Mouse (Mus musculus) heart, postnatal 0 days (tissue): ENCODE results near the gene Ncf2. TPM values are rescaled to one million over a fixed set of nuclear protein-coding genes. Genes with fewer than 3 reads are reported as not detected.

Experiments used
- ATAC-seq: fragments of 200-750 bp; cut with Nextera tagmentation; 2 replicates; pipeline ENCODE4 v1.8.0; 2017; ENCODE audit warnings: low read depth, moderate number of reproducible peaks, moderate library complexity; ENCODE audit not compliant: insufficient read depth
- DNase-seq: peaks from one replicate; pipeline ENCODE4 v3.0.0-alpha.2; 2016; ENCODE audit warnings: low spot score
- H3K27ac ChIP-seq: fragments of 300-500 bp; sonication (generic); 2 replicates; pipeline ENCODE4 v1.5.1; 2014; ENCODE audit warnings: low read depth, mild to moderate bottlenecking
- H3K27me3 ChIP-seq: fragments of 300-500 bp; sonication (generic); 2 replicates; pipeline ENCODE4 v1.6.1; 2014; ENCODE audit warnings: low read length, mixed read lengths; ENCODE audit not compliant: control insufficient read depth, insufficient read depth
- H3K36me3 ChIP-seq: fragments of 300-500 bp; sonication (generic); replicated peaks from 2 replicates; pipeline ENCODE4 v1.6.1; 2014; ENCODE audit warnings: low read length, mixed read lengths; ENCODE audit not compliant: control insufficient read depth, insufficient read depth
- H3K4me1 ChIP-seq: fragments of 300-500 bp; sonication (generic); 2 replicates; pipeline ENCODE4 v1.6.1; 2014; ENCODE audit warnings: antibody characterized with exemption; ENCODE audit not compliant: control insufficient read depth, insufficient read depth
- H3K4me2 ChIP-seq: fragments of 300-500 bp; sonication (generic); 2 replicates; pipeline ENCODE4 v1.6.1; 2014; ENCODE audit warnings: low read depth, mild to moderate bottlenecking, low read length, moderate library complexity
- H3K4me3 ChIP-seq: fragments of 300-500 bp; sonication (generic); 2 replicates; pipeline ENCODE4 v1.5.1; 2014; ENCODE audit warnings: low read depth, low read length
- H3K9ac ChIP-seq: fragments of 300-500 bp; sonication (generic); replicated peaks from 2 replicates; pipeline ENCODE4 v1.6.1; 2014; ENCODE audit warnings: low read depth, low read length, mixed read lengths
- H3K9me3 ChIP-seq: fragments of 300-500 bp; sonication (generic); replicated peaks from 2 replicates; pipeline ENCODE4 v1.6.1; 2016; ENCODE audit warnings: low read length; ENCODE audit not compliant: control insufficient read depth
- CTCF ChIP-seq: IDR thresholded peaks from 2 replicates; pipeline ENCODE4 v1.5.1; 2016; ENCODE audit warnings: antibody characterized with exemption, control low read depth, low read depth
- EP300 ChIP-seq: IDR thresholded peaks from 2 replicates; pipeline ENCODE4 v1.6.1; 2016; ENCODE audit warnings: antibody characterized with exemption, low read depth
- WGBS: fragments of 180-500 bp; shearing (Covaris S2); extraction: QIAGEN DNeasy Blood & Tissue Kit; methylation state at CpG from one replicate; pipeline ENCODE4 v1.1.7; 2014; 5-methylcytosine and 5-hydroxymethylcytosine counted together
- polyA plus RNA-seq: library from polyadenylated mRNA; unstranded; fragments of >200 nt; fragmentation: Nextera tagmentation; extraction: Ambion mirVana; gene quantifications from 2 replicates; pipeline ENCODE4 v1.2.1, GENCODE M21; 2015
- total RNA-seq: library from RNA; depleted of rRNA; stranded (reverse); fragments of >200 nt; gene quantifications from 2 replicates; pipeline ENCODE4 v1.2.3, GENCODE M21; 2014; ENCODE audit warnings: low replicate concordance; rRNA removed

The Ncf2 gene
- 2.3 and 5.8 TPM in 2 replicates for total RNA-seq
- 1.6 and 2.4 TPM in 2 replicates for polyA plus RNA-seq

DNA sequence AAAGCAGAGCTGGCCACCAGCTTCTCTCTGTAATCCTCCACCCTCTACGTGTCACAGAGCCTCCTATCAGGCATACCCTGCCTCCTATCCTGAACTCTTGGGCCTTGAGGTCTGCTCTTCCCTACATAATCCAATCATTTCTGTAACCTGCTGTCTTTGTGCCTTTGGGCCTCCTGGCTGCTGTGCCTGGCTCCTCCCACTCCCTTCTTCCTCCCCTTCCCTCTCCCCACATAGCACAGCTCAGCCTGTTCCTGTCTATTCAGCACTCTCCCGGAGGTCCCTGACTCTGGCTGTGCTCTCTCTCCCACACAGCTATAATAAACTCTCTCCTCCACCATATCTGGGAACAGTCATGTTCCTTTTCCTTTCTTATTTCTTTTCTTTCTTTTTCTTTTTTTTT, at the start of gene Ncf2:
TSS of gene Ncf2 (plus strand) at position 298 of the 400 bp plus-strand sequence.
- H3K27me3 ChIP-seq, result no peaks in the 10 kb centered on the region
- no peak within 1 kb of the TSS for H3K4me3 ChIP-seq
- 32% methylated on average over 2 of the region's 2 CpGs for WGBS
- no peak within 1 kb of the TSS for H3K4me2 ChIP-seq
- H3K36me3 ChIP-seq, result no peaks in the 10 kb centered on the region
- no peak within 1 kb of the TSS for H3K9ac ChIP-seq
- H3K9me3 ChIP-seq, result no peaks in the 10 kb centered on the region
- ATAC-seq, result peak; percentile 79
- H3K4me1 ChIP-seq, result 0 out of 2 replicates have a peak, but pooled peaks cover 12% of the 10 kb centered on the region
- TF ChIP-seq EP300, result no peak
- no peak for TF ChIP-seq CTCF
- peak within 1 kb of the TSS; percentile 59 for H3K27ac ChIP-seq
- DNase-seq, result peak; percentile 61

DNA sequence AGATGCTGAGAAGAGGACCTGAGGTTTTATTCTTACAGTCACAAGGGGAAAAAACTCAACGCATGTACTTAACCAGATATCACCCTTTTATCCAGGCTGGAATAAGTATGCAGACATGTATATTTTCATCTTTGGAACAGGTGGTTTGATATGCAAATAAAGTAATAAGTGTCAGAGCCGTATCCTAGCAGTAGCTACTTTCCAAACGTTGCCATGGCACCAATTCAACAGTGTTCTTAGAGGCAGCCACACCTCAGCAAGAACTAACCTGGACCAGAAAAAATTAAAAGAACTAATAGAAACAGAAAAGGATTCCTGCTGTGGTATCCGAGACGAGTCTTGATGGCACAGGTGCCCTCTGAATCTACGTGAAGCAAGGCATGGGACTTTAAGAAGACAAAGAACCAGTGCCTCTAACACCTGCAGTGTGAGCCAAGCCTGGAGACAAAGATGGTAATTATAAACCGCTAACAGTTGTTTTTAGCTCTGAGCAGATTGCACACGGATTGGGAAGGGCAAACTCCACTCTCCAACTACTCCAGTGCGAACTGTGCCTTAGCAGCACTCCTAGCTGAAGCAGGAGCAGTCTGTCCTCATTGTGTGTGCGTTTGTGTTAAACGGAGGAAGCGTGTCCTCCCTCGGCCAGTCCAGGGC, 49.6 kb upstream of the Ncf2 start, which contains the start of gene Apobec4:
TSS of gene Apobec4 (plus strand) at position 240 of the 654 bp plus-strand sequence.
- no peaks in the 10 kb centered on the region for H3K36me3 ChIP-seq
- TF ChIP-seq CTCF (no peak), EP300 (no peak)
- H3K4me2 ChIP-seq, result no peak within 1 kb of the TSS
- no peak for DNase-seq
- no peaks in the 10 kb centered on the region for H3K9me3 ChIP-seq
- H3K4me1 ChIP-seq, result no peaks in the 10 kb centered on the region
- ATAC-seq, result no peak
- H3K4me3 ChIP-seq, result no peak within 1 kb of the TSS
- WGBS, result 57% methylated on average over 13 of the region's 13 CpGs
- H3K27ac ChIP-seq, result no peak within 1 kb of the TSS
- H3K27me3 ChIP-seq, result no peaks in the 10 kb centered on the region
- H3K9ac ChIP-seq, result no peak within 1 kb of the TSS

DNA sequence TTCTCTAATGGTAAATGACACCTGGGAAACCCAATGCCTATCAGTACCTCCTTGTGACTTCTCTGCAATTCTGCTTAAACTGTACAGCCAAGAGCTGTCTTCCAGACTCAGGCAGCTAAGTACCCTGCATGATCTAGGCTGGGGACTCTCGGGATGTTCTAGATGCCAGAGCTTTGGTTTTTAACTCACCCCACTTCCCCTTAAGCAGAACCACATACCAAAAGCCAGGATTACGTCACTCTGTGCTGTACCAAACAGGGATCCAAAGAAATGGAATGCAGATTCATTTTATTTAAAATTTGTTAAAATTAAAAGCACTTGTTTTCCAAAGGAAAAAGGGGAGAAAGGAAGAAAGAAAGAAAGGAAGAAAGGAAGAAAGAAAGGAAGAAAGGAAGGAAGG, 38.2 kb upstream of the Ncf2 start:
- H3K4me1 ChIP-seq, result no peaks in the 10 kb centered on the region
- no peaks in the 10 kb centered on the region for H3K9me3 ChIP-seq
- H3K27me3 ChIP-seq, result no peaks in the 10 kb centered on the region
- H3K4me2 ChIP-seq, result no peak overlapping the region
- H3K4me3 ChIP-seq, result no peak overlapping the region
- no peak for ATAC-seq
- TF ChIP-seq CTCF (no peak), EP300 (no peak)
- no peak overlapping the region for H3K9ac ChIP-seq
- DNase-seq, result no peak
- H3K27ac ChIP-seq, result no peak overlapping the region
- WGBS, result 70% methylated on average over 2 of the region's 2 CpGs
- no peaks in the 10 kb centered on the region for H3K36me3 ChIP-seq

DNA sequence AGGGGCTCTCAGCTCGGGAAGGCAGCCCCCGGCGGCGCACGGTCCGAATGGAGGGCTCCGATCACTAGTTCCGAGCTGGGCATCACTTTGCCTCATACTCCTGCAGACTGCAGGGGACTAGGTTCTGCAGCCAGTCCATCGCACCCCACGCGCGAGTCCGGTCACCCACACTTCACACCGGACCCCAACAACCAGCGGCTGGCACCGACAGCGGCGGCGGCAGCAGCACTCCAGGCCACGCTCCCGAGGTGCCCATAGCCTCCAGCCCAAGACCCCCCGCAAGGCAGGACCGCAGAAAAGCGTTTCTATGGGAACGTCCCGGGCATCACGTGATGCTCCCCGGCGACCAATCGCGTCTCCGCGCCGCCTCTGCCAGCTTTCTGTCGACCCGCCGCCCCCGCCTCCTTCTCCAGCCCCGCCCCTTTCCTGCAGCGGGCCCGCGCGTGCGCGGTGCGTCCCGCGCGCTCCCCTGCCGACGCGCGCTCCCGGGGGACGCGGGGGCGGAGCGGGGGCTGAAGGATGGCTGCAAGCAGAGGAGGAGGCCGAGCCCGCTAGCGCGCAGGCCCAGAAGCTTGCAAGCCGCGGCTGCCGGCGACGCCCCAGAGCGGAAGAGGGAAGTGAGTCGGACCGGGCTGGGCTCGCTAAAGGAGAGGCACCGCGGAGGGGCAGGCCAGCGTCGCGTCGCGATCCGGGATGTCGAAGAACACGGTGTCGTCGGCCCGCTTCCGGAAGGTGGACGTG, 33.8 kb upstream of the Ncf2 start, which contains the start of the genes Rgl1 and Arpc5:
TSS of gene Rgl1 (minus strand) at position 320 of the 741 bp plus-strand sequence.
TSS of gene Arpc5 (plus strand) at position 511 of the 741 bp plus-strand sequence.
- Histone ChIP-seq H3K9ac (peak within 1 kb of the TSS; percentile 97), H3K9me3 (no peaks in the 10 kb centered on the region), H3K27ac (peak within 1 kb of the TSS; percentile 96), H3K27me3 (no peaks in the 10 kb centered on the region), H3K4me2 (peak within 1 kb of the TSS; percentile 90), H3K4me1 (no peaks in the 10 kb centered on the region), H3K4me3 (peak within 1 kb of the TSS; percentile 97), H3K36me3 (peaks cover 20% of the 10 kb centered on the region)
- TF ChIP-seq EP300, result no peak
- no peak for TF ChIP-seq CTCF
- peak; percentile 96 for ATAC-seq
- WGBS, result under 1% methylated on average over 71 of the region's 86 CpGs
- peak; percentile 96 for DNase-seq

DNA sequence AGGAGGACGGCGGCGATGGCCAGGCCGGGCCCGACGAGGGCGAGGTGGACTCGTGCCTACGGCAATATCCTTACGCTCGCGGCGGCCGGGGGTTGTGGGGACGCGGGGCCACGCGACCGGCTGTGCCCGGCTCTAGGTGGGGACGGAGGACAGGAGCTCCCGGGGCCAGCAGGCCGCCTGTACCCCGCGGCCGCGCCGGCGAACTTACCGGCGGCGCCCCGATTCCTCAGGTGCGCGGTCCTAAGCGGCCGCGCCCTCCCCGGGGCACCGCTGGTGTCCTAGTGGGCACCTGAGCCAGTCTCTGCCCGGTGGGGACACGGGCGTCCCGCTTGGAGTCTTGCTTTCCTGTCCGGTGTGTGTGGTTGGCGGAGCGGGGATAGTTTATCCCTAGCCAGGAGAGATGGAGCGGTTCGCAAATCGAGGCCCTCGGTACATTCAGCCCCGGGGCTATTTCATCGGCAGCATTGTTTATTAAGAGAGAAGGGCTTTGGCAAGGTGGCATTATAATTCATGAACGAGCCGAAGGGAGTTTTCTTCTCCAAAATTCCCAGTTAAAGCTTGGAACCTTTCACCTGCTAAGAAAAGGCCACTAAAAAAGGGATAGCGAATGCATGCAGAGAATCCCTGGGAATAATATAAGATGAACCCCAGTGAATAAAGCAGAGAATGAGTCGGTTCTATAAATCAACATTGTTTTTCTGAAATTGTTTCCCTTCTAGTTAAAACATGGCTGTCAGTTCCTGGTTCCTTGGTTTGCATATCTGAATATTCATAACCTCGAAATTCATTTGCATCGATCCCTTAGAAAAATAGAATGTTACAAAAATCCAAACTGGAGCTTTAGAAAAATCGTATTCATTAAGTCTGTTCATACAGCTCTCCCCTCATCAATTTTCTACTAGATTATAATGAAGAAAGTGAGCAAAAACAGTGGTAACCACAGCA, 32.9 kb upstream of the Ncf2 start:
- peaks cover 27% of the 10 kb centered on the region for H3K36me3 ChIP-seq
- H3K4me3 ChIP-seq, result peak overlapping the region; percentile 97
- H3K4me2 ChIP-seq, result peak overlapping the region; percentile 65
- H3K9me3 ChIP-seq, result no peaks in the 10 kb centered on the region
- TF ChIP-seq CTCF, result no peak
- no peak for TF ChIP-seq EP300
- ATAC-seq, result peak; percentile 40; the same call in 1 of the 2 replicates
- H3K4me1 ChIP-seq, result no peaks in the 10 kb centered on the region
- no peaks in the 10 kb centered on the region for H3K27me3 ChIP-seq
- H3K27ac ChIP-seq, result peak overlapping the region; percentile 96
- DNase-seq, result peak; percentile 36
- peak overlapping the region; percentile 97 for H3K9ac ChIP-seq
- WGBS, result under 1% methylated on average over 52 of the region's 60 CpGs
